Mouse (Mus musculus): ENCODE data around the gene Tsks. TPM values are rescaled to one million over a fixed set of nuclear protein-coding genes. Genes with fewer than 3 reads are reported as not detected.

Tsks gene
- polyA plus RNA-seq, 1 experiment from 2014 or later: 0.08 TPM

DNA sequence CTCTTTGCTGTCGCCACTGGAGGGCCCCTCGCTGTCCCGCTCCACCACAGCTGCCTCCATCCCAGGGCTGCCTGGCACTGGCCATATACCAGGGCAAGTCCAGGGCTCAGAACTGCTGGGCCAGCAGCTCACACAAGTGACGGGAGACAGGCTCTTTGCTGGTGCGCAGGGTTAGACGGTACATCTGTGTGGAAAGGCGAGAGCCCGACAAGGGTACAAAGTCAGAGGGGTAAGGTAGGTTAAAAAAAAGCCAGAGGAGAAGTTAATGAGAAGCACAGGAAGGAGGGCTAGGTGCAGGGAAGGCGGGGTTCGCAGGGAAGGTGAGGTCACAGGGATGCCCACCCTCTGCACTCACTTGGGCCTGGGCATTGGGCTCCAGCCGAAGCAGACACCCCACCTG, 42.4 kb upstream of the Tsks start:
- no peak for ATAC-seq (ENCODE audit: low FRiP score, low TSS enrichment)
- Histone ChIP-seq H3K4me2 (replicated peaks; ENCODE audit: low read depth) (no peak overlapping the region), H3K9ac (ENCODE audit: low read length) (no peak overlapping the region), H3K27ac (replicated peaks) (no peak overlapping the region; the same call in 1 of the 2 replicates), H3K4me1 (replicated peaks; ENCODE audit: control insufficient read depth, insufficient read depth) (no peaks in the 10 kb centered on the region; the same call in none of the 2 replicates), H3K27me3 (ENCODE audit: control insufficient read depth, insufficient read depth, low read length) (no peaks in the 10 kb centered on the region), H3K9me3 (ENCODE audit: control insufficient read depth, low read length) (no peaks in the 10 kb centered on the region), H3K4me3 (ENCODE audit: low read depth, low read length) (no peak overlapping the region), H3K36me3 (ENCODE audit: control insufficient read depth, insufficient read depth, low read length) (peaks cover 25% of the 10 kb centered on the region)
- DNase-seq (ENCODE audit: low spot score): no peak
- WGBS: 87% methylated on average over 11 of the region's 11 CpGs
- no peak for TF ChIP-seq EP300 (optimal IDR thresholded peaks at IDR 0.05)
- no peak for TF ChIP-seq CTCF (IDR thresholded peaks at IDR 0.05; ENCODE audit: low read depth)

DNA sequence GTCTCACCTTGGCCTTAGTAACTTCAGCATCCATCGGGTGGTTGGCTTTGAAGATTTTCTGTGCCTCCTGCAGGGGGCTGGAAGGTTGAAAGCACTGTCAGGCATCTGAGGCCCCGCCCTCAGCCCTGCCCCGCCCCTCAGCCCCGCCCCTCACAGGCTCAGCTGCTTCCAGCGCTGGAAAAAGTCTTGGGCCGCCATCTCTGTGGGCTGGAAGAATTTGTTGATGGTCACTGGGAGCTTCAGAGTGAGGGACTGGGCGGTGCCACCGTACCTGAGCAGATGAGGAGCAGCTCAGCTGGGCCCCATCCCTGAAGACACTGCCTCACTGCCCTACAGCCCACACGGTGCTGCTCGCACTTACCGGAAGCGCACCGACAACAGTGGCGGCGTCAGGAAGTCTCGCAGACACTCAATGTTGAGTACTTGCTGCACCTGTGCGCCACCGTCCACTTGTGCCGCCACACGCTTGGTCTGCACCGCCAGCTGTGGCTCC, 41.7 kb upstream of the Tsks start:
- peak; percentile 59 for ATAC-seq (ENCODE audit: low FRiP score, low TSS enrichment)
- Histone ChIP-seq H3K4me3 (ENCODE audit: low read depth, low read length) (peak overlapping the region; percentile 35), H3K27me3 (ENCODE audit: control insufficient read depth, insufficient read depth, low read length) (no peaks in the 10 kb centered on the region), H3K36me3 (ENCODE audit: control insufficient read depth, insufficient read depth, low read length) (peaks cover 28% of the 10 kb centered on the region), H3K27ac (replicated peaks) (peak overlapping the region; percentile 73), H3K4me1 (replicated peaks; ENCODE audit: control insufficient read depth, insufficient read depth) (no peaks in the 10 kb centered on the region; the same call in none of the 2 replicates), H3K9ac (ENCODE audit: low read length) (peak overlapping the region; percentile 35; the same call in 1 of the 2 replicates), H3K9me3 (ENCODE audit: control insufficient read depth, low read length) (no peaks in the 10 kb centered on the region), H3K4me2 (replicated peaks; ENCODE audit: low read depth) (peak overlapping the region; percentile 54)
- DNase-seq (ENCODE audit: low spot score): peak; percentile 91
- WGBS: 22% methylated on average over 20 of the region's 21 CpGs
- TF ChIP-seq EP300 (optimal IDR thresholded peaks at IDR 0.05): no peak
- peak; percentile 61 for TF ChIP-seq CTCF (IDR thresholded peaks at IDR 0.05; ENCODE audit: low read depth)

DNA sequence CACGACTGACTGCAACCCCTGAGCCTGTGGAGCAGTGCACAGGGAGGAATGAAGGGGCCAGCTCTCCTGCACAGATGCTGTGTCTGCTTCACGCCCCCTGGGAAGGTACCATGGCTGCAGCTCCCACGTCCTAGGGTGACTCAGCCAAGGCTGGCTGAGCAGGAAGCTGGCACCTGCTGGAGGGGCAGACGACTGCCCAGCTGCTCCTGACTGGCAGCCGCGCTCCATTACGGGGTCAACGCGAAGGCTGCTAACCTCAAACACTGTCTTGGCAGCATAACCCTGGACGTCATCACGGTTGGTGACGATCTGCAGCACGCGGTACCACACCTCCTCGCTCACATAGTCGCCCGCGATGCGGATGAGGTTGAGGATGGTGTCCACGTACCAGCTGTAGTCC, 37.6 kb upstream of the Tsks start:
- ATAC-seq (ENCODE audit: low FRiP score, low TSS enrichment) (no peak), DNase-seq (ENCODE audit: low spot score) (no peak)
- no peak overlapping the region for H3K4me3 ChIP-seq (ENCODE audit: low read depth, low read length)
- H3K9me3 ChIP-seq (ENCODE audit: control insufficient read depth, low read length): no peaks in the 10 kb centered on the region
- no peak overlapping the region for H3K27ac ChIP-seq (replicated peaks)
- peaks cover 38% of the 10 kb centered on the region for H3K36me3 ChIP-seq (ENCODE audit: control insufficient read depth, insufficient read depth, low read length)
- TF ChIP-seq CTCF (IDR thresholded peaks at IDR 0.05; ENCODE audit: low read depth) (no peak), EP300 (optimal IDR thresholded peaks at IDR 0.05) (no peak)
- 88% methylated on average over 20 of the region's 20 CpGs for WGBS
- H3K9ac ChIP-seq (ENCODE audit: low read length): no peak overlapping the region
- H3K4me2 ChIP-seq (replicated peaks; ENCODE audit: low read depth): no peak overlapping the region
- no peaks in the 10 kb centered on the region; the same call in 1 of the 2 replicates for H3K4me1 ChIP-seq (replicated peaks; ENCODE audit: control insufficient read depth, insufficient read depth)
- no peaks in the 10 kb centered on the region for H3K27me3 ChIP-seq (ENCODE audit: control insufficient read depth, insufficient read depth, low read length)

DNA sequence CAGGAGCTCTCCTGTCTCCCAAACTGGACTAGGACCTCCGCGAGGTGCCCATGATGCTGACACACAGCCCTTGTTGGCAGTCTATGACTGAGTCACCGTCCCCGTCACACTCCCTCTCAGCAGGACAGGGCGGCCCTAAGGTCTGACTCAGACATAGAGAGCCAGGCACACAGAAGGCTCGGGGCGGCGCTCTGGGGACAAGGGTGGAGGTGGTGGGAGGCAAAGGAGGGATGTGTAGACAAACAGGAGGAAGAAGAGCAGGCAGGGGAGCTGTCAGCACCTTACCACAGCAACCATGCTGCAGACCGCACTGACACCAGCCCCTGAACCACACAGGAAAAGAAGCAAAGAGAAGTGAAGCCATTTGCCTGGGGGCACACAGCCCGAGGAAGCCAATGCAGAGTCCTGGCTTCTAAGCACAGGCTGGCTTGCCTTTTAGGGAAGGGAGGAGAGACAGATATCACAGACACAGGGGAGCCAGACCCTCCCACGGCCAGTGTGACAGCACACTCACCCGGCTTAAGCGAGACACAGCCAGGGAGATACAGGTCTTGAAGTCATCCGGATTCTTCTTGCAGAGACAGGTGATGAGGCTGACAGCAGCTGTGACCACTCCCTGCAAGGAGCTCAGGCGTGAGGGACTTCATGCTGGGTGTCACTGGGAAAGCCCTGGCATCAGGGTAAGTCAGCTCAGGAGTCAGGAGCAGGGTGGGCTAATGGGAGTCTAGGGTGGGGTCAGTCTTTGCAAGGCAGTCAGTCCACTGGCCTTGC, 34.1 kb upstream of the Tsks start:
- TF ChIP-seq CTCF (IDR thresholded peaks at IDR 0.05; ENCODE audit: low read depth) (no peak), EP300 (optimal IDR thresholded peaks at IDR 0.05) (no peak)
- no peaks in the 10 kb centered on the region for H3K4me1 ChIP-seq (replicated peaks; ENCODE audit: control insufficient read depth, insufficient read depth)
- DNase-seq (ENCODE audit: low spot score) (no peak), ATAC-seq (ENCODE audit: low FRiP score, low TSS enrichment) (peak; percentile 56)
- H3K4me3 ChIP-seq (ENCODE audit: low read depth, low read length): no peak overlapping the region
- no peaks in the 10 kb centered on the region for H3K27me3 ChIP-seq (ENCODE audit: control insufficient read depth, insufficient read depth, low read length)
- no peaks in the 10 kb centered on the region for H3K9me3 ChIP-seq (ENCODE audit: control insufficient read depth, low read length)
- peaks cover 37% of the 10 kb centered on the region for H3K36me3 ChIP-seq (ENCODE audit: control insufficient read depth, insufficient read depth, low read length)
- no peak overlapping the region for H3K27ac ChIP-seq (replicated peaks)
- 85% methylated on average over 15 of the region's 15 CpGs for WGBS
- no peak overlapping the region for H3K4me2 ChIP-seq (replicated peaks; ENCODE audit: low read depth)
- H3K9ac ChIP-seq (ENCODE audit: low read length): no peak overlapping the region

DNA sequence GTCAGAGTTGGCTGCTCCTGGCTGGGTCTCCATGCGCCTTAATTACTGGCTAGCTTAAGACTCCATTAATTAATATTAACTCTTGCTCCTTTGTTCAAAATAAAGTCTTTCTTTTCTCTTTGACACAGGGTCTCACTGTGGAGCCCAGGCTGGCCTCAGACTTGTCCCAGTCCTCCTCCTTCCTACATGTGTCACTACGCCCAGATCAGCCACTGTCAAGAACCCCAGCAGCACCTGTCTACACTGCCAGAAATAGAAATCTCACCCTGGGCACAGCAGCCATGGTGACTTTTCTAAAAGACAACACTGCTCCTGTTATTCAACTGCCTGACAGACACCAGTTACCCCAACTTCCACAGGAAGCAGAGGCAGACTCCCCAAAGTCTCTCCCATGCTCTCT, 28.6 kb upstream of the Tsks start:
- TF ChIP-seq CTCF (IDR thresholded peaks at IDR 0.05; ENCODE audit: low read depth) (no peak), EP300 (optimal IDR thresholded peaks at IDR 0.05) (no peak)
- ATAC-seq (ENCODE audit: low FRiP score, low TSS enrichment) (no peak), DNase-seq (ENCODE audit: low spot score) (no peak)
- Histone ChIP-seq H3K36me3 (ENCODE audit: control insufficient read depth, insufficient read depth, low read length) (peaks cover 10% of the 10 kb centered on the region), H3K27ac (replicated peaks) (no peak overlapping the region), H3K9ac (ENCODE audit: low read length) (no peak overlapping the region), H3K4me1 (replicated peaks; ENCODE audit: control insufficient read depth, insufficient read depth) (no peaks in the 10 kb centered on the region), H3K9me3 (ENCODE audit: control insufficient read depth, low read length) (no peaks in the 10 kb centered on the region), H3K27me3 (ENCODE audit: control insufficient read depth, insufficient read depth, low read length) (no peaks in the 10 kb centered on the region), H3K4me2 (replicated peaks; ENCODE audit: low read depth) (no peak overlapping the region), H3K4me3 (ENCODE audit: low read depth, low read length) (no peak overlapping the region)
- WGBS: 93% methylated on average over 2 of the region's 2 CpGs

DNA sequence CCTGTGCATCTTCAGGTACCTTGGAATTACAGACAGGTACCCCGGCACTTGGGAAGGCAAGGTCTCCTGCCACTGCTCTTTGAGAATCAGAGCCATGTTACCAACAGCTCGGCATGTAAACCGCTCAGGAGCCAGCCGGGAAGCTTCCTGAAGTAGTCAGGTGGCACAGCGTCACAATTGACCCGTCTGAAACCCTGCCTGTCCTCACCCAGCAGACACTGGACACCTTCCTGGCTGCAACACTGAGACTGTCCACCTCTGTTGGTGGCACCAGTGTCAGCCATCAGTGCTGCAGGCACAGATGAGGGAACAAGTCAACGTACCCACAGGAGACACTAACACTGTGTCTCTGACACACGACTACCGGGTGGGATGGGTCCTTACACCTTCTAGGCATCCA, 27.7 kb upstream of the Tsks start:
- no peak overlapping the region for H3K4me3 ChIP-seq (ENCODE audit: low read depth, low read length)
- no peaks in the 10 kb centered on the region for H3K27me3 ChIP-seq (ENCODE audit: control insufficient read depth, insufficient read depth, low read length)
- DNase-seq (ENCODE audit: low spot score) (no peak), ATAC-seq (ENCODE audit: low FRiP score, low TSS enrichment) (no peak)
- no peak overlapping the region for H3K27ac ChIP-seq (replicated peaks)
- H3K4me2 ChIP-seq (replicated peaks; ENCODE audit: low read depth): no peak overlapping the region
- no peak for TF ChIP-seq CTCF (IDR thresholded peaks at IDR 0.05; ENCODE audit: low read depth)
- no peak for TF ChIP-seq EP300 (optimal IDR thresholded peaks at IDR 0.05)
- H3K9me3 ChIP-seq (ENCODE audit: control insufficient read depth, low read length): no peaks in the 10 kb centered on the region
- no peaks in the 10 kb centered on the region for H3K4me1 ChIP-seq (replicated peaks; ENCODE audit: control insufficient read depth, insufficient read depth)
- peaks cover 9% of the 10 kb centered on the region for H3K36me3 ChIP-seq (ENCODE audit: control insufficient read depth, insufficient read depth, low read length)
- WGBS: 93% methylated on average over 9 of the region's 9 CpGs
- H3K9ac ChIP-seq (ENCODE audit: low read length): no peak overlapping the region

All from stomach, postnatal 0 days (tissue).